Mouse (Mus musculus): ENCODE measurements at regions not wholly inside any gene's neighbourhood (a gene's known extent, or its start where the extent isn't known, plus 50 kb on each side); places are given as distances from the start of the nearest gene placed in this dataset.
"Not testable (repeated sequence)": the region's sequence is repeated elsewhere in the genome, so short reads cannot be mapped to it uniquely, and the experiment has no call there.

DNA sequence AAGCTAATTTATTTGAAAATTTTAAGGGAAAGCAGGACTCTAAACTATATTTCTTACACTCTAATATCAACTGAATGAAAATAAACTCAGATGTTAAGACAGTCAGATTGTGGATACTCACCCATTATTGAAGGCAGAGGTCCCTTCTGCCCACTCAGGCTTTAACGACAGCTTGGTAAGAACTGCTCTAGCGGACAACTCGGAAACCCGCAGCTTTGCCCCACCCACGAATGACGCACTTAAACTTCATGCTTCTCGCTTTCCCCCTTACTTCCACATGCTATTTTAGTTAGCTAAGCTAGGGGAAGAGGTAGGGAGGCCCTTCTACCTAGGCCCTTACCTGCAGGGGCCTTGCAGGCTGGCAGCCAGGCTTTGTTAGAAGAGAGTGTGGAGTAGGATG, 50.8 kb upstream of the Elmo1 start:
- no peak for ATAC-seq (replicated peaks; ENCODE audit: insufficient number of reproducible peaks, low FRiP score, low TSS enrichment, low read depth)
- H3K36me3 ChIP-seq (replicated peaks; ENCODE audit: control insufficient read depth, insufficient read depth, low read depth, low read length): no peaks in the 10 kb centered on the region
- H3K27ac ChIP-seq (replicated peaks; ENCODE audit: low read depth, low read length): no peak overlapping the region
- no peaks in the 10 kb centered on the region for H3K9me3 ChIP-seq (replicated peaks; ENCODE audit: control insufficient read depth, low read length)
- no peak for DNase-seq (ENCODE audit: low spot score)
- H3K4me2 ChIP-seq (ENCODE audit: low read depth, low read length): no peak overlapping the region
- no peaks in the 10 kb centered on the region for H3K27me3 ChIP-seq (ENCODE audit: control insufficient read depth, insufficient read depth, low read length)
- H3K9ac ChIP-seq (replicated peaks; ENCODE audit: low read length): no peak overlapping the region
- WGBS: 96% methylated on average over 7 of the region's 7 CpGs
- no peak overlapping the region for H3K4me3 ChIP-seq (ENCODE audit: low read depth, low read length)
- H3K4me1 ChIP-seq (ENCODE audit: control insufficient read depth, insufficient read depth, low read length): no peaks in the 10 kb centered on the region

DNA sequence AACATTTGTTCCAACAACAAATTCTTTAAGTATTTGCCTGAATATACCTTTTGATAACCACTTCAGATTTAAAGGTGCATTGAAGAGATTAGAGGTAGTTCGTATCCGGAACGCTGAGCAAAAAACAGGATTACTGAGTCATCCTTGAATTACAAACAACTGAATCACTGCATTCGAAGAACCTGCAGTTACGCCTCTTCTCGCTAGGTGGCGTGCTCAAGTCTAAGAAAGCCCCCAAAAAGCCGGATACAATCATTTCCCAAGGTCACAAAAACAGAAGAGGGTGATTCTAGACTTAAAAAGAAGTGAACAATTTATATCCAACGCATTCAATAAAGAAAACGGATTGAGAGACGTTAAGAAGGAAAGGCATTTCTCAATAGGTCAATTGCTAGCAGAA, 51.9 kb upstream of the Elmo1 start:
- no peaks in the 10 kb centered on the region for H3K27me3 ChIP-seq (ENCODE audit: control insufficient read depth, insufficient read depth, low read length)

DNA sequence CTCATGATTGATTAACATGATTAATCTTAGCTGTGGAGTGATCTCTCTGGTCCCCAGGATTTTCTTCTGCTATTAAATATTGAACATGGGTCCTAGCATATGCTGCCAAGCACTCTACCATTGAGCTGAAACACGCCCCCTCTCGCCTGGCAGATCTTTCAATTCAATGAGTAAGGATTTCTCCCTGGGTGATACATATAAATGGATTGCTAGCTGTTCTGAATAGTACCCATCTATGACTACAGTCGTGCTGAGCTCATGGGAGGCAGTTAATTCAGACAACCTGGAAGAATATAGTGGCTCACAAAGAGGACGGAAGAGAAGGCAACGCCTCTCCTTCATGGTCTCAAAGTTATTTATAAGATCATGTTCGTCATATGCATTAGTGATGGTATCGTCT, 53.0 kb upstream of the Elmo1 start:
- Histone ChIP-seq H3K27me3 (ENCODE audit: control insufficient read depth, insufficient read depth, low read length) (no peaks in the 10 kb centered on the region), H3K36me3 (replicated peaks; ENCODE audit: control insufficient read depth, insufficient read depth, low read depth, low read length) (no peaks in the 10 kb centered on the region), H3K27ac (replicated peaks; ENCODE audit: low read depth, low read length) (no peak overlapping the region), H3K4me2 (ENCODE audit: low read depth, low read length) (no peak overlapping the region), H3K9me3 (replicated peaks; ENCODE audit: control insufficient read depth, low read length) (no peaks in the 10 kb centered on the region), H3K4me3 (ENCODE audit: low read depth, low read length) (no peak overlapping the region), H3K9ac (replicated peaks; ENCODE audit: low read length) (no peak overlapping the region), H3K4me1 (ENCODE audit: control insufficient read depth, insufficient read depth, low read length) (no peaks in the 10 kb centered on the region)
- ATAC-seq (replicated peaks; ENCODE audit: insufficient number of reproducible peaks, low FRiP score, low TSS enrichment, low read depth) (no peak), DNase-seq (ENCODE audit: low spot score) (no peak)
- WGBS: 91% methylated on average over 7 of the region's 7 CpGs

More for the DNA sequence above, 51.9 kb upstream of the Elmo1 start:
- WGBS: 30% methylated on average over 11 of the region's 11 CpGs
- Histone ChIP-seq H3K4me3 (ENCODE audit: low read depth, low read length) (no peak overlapping the region), H3K27ac (replicated peaks; ENCODE audit: low read depth, low read length) (no peak overlapping the region), H3K9ac (replicated peaks; ENCODE audit: low read length) (no peak overlapping the region), H3K4me1 (ENCODE audit: control insufficient read depth, insufficient read depth, low read length) (no peaks in the 10 kb centered on the region), H3K9me3 (replicated peaks; ENCODE audit: control insufficient read depth, low read length) (no peaks in the 10 kb centered on the region), H3K36me3 (replicated peaks; ENCODE audit: control insufficient read depth, insufficient read depth, low read depth, low read length) (no peaks in the 10 kb centered on the region), H3K4me2 (ENCODE audit: low read depth, low read length) (no peak overlapping the region)
- ATAC-seq (replicated peaks; ENCODE audit: insufficient number of reproducible peaks, low FRiP score, low TSS enrichment, low read depth) (no peak), DNase-seq (ENCODE audit: low spot score) (peak; percentile 70)

DNA sequence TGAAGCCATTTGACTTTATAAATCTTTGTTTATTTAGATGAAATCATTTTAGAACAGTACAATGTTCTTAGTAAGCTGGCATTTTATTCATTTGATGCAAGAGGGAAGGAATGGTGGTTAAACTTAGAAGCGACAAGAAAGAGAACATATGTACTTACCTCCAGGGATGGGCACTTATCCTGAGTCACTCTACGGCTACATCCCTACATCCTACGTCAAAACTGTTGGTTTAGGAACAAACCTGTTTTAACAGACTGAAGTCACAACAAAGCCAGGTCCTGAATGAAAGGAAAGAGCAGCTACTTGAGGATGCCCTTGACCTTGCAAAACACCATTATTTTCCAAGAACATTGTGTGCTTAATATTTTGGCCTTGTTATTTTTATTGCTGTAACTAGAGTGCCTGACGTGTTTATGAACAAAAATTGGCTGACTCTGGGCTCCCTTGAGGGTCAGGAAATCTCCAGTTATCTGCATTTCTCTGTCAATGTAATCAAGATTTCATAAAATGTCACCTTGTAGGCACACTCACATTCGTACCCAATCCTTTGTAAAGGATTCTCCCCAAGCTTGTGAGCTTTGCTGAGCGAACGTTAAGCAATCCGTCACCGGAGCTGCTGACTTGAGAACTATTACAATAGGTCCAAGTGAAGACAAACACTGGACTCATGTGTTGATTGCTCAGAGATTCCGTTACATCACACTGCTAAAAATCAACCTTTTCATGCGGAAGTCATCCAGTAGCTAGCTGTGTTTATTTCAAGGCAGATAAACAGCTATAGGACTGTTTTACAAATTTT, 56.3 kb upstream of the Elmo1 start:
- Histone ChIP-seq H3K9ac (replicated peaks; ENCODE audit: low read length) (no peak overlapping the region), H3K4me2 (ENCODE audit: low read depth, low read length) (no peak overlapping the region), H3K9me3 (replicated peaks; ENCODE audit: control insufficient read depth, low read length) (no peaks in the 10 kb centered on the region), H3K4me1 (ENCODE audit: control insufficient read depth, insufficient read depth, low read length) (no peaks in the 10 kb centered on the region), H3K27me3 (ENCODE audit: control insufficient read depth, insufficient read depth, low read length) (no peaks in the 10 kb centered on the region), H3K36me3 (replicated peaks; ENCODE audit: control insufficient read depth, insufficient read depth, low read depth, low read length) (no peaks in the 10 kb centered on the region), H3K27ac (replicated peaks; ENCODE audit: low read depth, low read length) (no peak overlapping the region), H3K4me3 (ENCODE audit: low read depth, low read length) (no peak overlapping the region)
- ATAC-seq (replicated peaks; ENCODE audit: insufficient number of reproducible peaks, low FRiP score, low TSS enrichment, low read depth): no peak
- whole genome bisulfite sequencing: 83% methylated on average over 11 of the region's 11 CpGs
- DNase-seq (ENCODE audit: low spot score): no peak

- WGBS: 73% methylated on average over 5 of the region's 5 CpGs
- Histone ChIP-seq H3K4me2 (ENCODE audit: low read depth, low read length) (no peak overlapping the region), H3K4me3 (ENCODE audit: low read depth, low read length) (no peak overlapping the region), H3K27me3 (ENCODE audit: control insufficient read depth, insufficient read depth, low read length) (no peaks in the 10 kb centered on the region), H3K9ac (replicated peaks; ENCODE audit: low read length) (no peak overlapping the region), H3K27ac (replicated peaks; ENCODE audit: low read depth, low read length) (no peak overlapping the region), H3K4me1 (ENCODE audit: control insufficient read depth, insufficient read depth, low read length) (no peaks in the 10 kb centered on the region), H3K36me3 (replicated peaks; ENCODE audit: control insufficient read depth, insufficient read depth, low read depth, low read length) (no peaks in the 10 kb centered on the region), H3K9me3 (replicated peaks; ENCODE audit: control insufficient read depth, low read length) (no peaks in the 10 kb centered on the region)
- DNase-seq (ENCODE audit: low spot score) (no peak), ATAC-seq (replicated peaks; ENCODE audit: insufficient number of reproducible peaks, low FRiP score, low TSS enrichment, low read depth) (no peak)
These were observed 58.7 kb upstream of the Elmo1 start for GRCm38 (mm10) chr13:20031660-20032059.

- no peak for DNase-seq (ENCODE audit: low spot score)
- 40% methylated on average over 5 of the region's 5 CpGs for WGBS
- H3K4me1 ChIP-seq (ENCODE audit: control insufficient read depth, insufficient read depth, low read length): no peaks in the 10 kb centered on the region
These were observed 59.3 kb upstream of the Elmo1 start for GRCm38 (mm10) chr13:20031082-20031481.

GRCm38 (mm10) chr13:20026612-20027011, 63.8 kb upstream of the Elmo1 start:
- H3K9me3 ChIP-seq (replicated peaks; ENCODE audit: control insufficient read depth, low read length): no peaks in the 10 kb centered on the region
- WGBS: 79% methylated on average over 6 of the region's 6 CpGs
- H3K27ac ChIP-seq (replicated peaks; ENCODE audit: low read depth, low read length): no peak overlapping the region
- no peak overlapping the region for H3K4me2 ChIP-seq (ENCODE audit: low read depth, low read length)
- no peaks in the 10 kb centered on the region for H3K36me3 ChIP-seq (replicated peaks; ENCODE audit: control insufficient read depth, insufficient read depth, low read depth, low read length)
- H3K27me3 ChIP-seq (ENCODE audit: control insufficient read depth, insufficient read depth, low read length): no peaks in the 10 kb centered on the region
- H3K4me1 ChIP-seq (ENCODE audit: control insufficient read depth, insufficient read depth, low read length): no peaks in the 10 kb centered on the region
- ATAC-seq (replicated peaks; ENCODE audit: insufficient number of reproducible peaks, low FRiP score, low TSS enrichment, low read depth): no peak
- DNase-seq (ENCODE audit: low spot score): no peak
- H3K9ac ChIP-seq (replicated peaks; ENCODE audit: low read length): no peak overlapping the region
- H3K4me3 ChIP-seq (ENCODE audit: low read depth, low read length): no peak overlapping the region

More at GRCm38 (mm10) chr13:20031082-20031481, 59.3 kb upstream of the Elmo1 start:
- ATAC-seq (replicated peaks; ENCODE audit: insufficient number of reproducible peaks, low FRiP score, low TSS enrichment, low read depth): no peak
- H3K27ac ChIP-seq (replicated peaks; ENCODE audit: low read depth, low read length): no peak overlapping the region
- H3K9me3 ChIP-seq (replicated peaks; ENCODE audit: control insufficient read depth, low read length): no peaks in the 10 kb centered on the region
- H3K4me3 ChIP-seq (ENCODE audit: low read depth, low read length): no peak overlapping the region
- no peaks in the 10 kb centered on the region for H3K27me3 ChIP-seq (ENCODE audit: control insufficient read depth, insufficient read depth, low read length)
- no peak overlapping the region for H3K4me2 ChIP-seq (ENCODE audit: low read depth, low read length)
- H3K9ac ChIP-seq (replicated peaks; ENCODE audit: low read length): no peak overlapping the region
- no peaks in the 10 kb centered on the region for H3K36me3 ChIP-seq (replicated peaks; ENCODE audit: control insufficient read depth, insufficient read depth, low read depth, low read length)

DNA sequence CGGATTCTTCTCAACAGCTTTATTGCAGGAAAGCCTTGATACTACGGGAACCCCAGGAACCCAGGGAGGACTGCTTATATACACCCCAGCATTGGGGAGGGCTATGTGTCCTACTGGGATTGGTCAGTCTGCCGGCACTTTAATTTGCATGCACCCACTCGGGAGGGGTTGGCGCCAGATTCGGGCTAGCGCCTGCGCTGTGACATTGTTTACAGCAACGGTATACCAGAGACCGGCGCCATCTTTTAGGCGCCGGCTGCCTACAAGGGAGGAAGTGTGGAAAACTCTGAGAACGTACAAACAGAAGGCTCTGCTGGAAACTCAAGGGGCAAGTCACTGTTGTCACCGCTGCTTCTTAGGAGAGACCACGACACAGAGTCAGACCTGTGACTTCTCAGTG, 73.9 kb upstream of the Elmo1 start:
- not testable (repeated sequence) for H3K4me1 ChIP-seq (ENCODE audit: control insufficient read depth, insufficient read depth, low read length); H3K9me3 ChIP-seq (replicated peaks; ENCODE audit: control insufficient read depth, low read length); H3K9ac ChIP-seq (replicated peaks; ENCODE audit: low read length); ATAC-seq (replicated peaks; ENCODE audit: insufficient number of reproducible peaks, low FRiP score, low TSS enrichment, low read depth); H3K4me3 ChIP-seq (ENCODE audit: low read depth, low read length); H3K36me3 ChIP-seq (replicated peaks; ENCODE audit: control insufficient read depth, insufficient read depth, low read depth, low read length); H3K27me3 ChIP-seq (ENCODE audit: control insufficient read depth, insufficient read depth, low read length); H3K27ac ChIP-seq (replicated peaks; ENCODE audit: low read depth, low read length); H3K4me2 ChIP-seq (ENCODE audit: low read depth, low read length); DNase-seq (ENCODE audit: low spot score)
- 93% methylated on average over 16 of the region's 16 CpGs for WGBS
